Mouse (Mus musculus): ENCODE results near the gene Echs1.

The Echs1 gene

DNA sequence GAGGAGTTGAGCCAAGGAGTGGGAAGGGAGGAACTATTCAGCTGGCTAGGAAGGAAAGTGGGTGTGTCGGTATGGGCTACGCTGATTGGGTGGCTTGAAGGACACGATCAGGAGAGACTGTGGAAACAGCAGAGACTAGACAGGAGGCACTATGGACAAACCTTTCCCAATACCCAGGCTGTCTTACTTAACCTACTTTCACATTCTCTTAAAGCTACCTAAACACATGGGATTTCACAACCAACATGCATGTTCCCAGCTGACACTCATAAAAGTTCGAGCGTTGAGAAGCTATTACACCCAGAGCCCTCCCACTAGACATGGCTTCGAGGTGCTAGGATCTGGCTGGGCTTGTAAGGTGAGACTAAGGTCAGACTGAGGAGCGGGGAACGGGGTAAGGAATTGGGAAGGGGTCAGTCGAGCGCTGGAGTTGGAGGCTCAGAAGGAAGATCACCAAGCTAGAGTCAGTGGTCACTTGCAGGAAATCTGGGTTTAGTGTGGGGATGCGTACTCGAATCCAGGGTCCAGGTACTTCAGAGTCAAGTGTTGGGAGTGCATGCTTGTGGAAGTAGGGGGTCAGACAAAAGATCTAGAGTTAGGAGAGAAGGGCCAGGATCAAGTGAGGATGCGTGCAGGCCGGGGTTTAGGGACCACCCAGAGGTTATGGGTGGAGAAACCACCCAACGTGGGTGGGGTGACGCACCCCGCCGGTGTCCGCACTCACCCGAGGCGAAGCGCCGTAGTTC lies 520 bp downstream of the Echs1 start, which contains the start of gene Paox:
Gene Paox, plus strand, starts transcription at position 217 of the 746 bp plus-strand sequence.
- peak; percentile 56 for DNase-seq

DNA sequence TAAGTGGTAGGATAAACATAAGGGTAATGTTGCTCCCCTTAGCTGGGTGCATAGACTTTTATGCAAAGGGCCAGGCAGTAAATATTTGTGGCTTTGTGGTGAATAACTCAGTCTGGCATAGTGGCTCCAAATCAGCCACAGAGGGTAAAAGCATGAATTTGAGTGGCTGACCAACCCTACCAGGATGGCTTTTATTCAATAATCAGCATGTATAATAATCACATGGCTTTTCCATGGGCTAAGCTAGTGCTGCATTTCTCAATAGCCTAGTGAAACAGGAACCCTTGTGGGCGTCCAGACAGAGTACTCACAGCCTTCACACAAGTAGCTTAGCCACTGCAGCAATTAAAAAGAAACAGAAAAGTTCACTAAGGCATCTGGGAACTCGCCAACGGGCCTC lies 4.3 kb downstream of the Echs1 start:
- DNase-seq, result no peak

DNA sequence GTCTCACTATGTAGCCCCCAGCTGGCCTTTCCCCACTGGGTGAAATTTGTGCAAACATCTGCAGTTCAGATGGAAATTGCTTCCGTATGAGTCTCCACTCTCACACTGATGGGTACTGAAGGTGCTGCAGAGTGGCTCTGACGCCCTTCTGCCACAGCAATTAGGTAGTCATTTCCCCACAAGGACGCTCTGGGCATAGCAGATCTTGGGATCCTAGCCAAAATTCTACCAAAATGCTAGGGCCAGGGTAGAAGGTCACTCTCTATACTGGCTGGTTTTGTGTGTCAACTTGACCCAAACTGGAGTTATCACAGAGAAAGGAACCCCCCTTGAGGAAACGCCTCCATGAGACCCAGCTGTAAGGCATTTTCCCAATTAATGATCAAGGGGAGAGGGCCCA lies 12.3 kb downstream of the Echs1 start:
- no peak for DNase-seq

DNA sequence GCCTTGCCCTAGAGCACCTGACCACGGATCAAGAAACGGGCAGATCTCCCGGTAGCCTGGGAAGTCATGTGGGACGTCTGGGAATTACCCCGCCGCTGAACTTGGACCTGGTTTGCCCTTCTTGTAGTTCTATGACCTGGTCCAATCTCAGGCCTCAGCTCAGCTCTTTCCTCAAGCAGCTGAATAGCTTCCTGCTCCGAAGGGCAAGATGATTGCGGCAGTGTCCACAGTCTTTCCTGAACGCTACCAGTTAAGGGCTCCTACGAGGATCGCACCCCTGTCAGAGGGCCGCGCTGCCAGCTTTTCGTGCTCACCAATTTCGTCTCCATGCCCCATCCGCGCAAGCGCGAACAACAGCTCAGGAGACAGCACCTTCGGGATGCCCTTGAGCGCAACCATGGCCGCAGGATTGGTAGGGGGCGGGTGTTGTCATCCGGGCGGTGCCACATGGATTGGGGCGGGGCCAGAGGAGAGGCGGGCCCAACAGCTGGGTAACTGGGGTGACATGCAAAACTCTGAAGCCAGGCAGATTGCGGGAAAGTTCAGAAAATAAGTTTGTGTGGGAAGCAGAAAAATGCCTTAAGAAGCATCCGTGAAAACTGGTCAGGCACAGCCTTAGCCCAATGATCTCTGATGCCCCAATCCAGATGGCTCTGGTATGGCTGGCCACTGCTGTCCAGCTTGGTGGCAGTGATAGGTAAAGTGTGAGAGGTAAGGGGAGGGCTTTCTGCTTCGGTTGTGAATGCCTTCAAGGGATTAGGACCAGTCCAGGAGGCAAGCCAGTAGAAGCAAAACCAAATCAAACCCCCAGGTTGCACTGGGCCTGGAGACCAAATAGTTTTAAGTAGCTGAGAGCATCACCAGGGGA lies 14.0 kb downstream of the Echs1 start, which contains the start of gene Fuom:
Gene Fuom, minus strand, starts transcription at position 449 of the 868 bp plus-strand sequence.
- DNase-seq, result peak; percentile 89

DNA sequence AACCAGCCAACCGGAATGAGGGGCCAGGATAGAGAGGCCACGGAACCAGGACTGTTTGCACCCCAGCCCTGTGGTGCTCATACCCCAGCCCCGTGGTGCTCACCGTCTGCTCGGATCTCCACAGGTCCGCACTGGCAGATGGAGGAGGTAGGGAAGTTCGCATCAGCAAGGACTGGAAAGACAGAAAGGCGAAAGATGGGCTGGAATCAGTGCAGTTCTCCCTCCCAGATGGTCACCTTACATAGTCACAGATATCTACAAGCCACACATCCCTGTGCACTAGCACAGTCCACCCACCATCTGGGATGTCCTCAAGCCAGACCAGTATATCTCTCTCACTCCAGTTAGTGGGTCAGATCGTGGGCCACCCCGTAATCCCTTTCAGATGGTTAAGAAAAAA lies 14.8 kb downstream of the Echs1 start:
- DNase-seq, result no peak

DNA sequence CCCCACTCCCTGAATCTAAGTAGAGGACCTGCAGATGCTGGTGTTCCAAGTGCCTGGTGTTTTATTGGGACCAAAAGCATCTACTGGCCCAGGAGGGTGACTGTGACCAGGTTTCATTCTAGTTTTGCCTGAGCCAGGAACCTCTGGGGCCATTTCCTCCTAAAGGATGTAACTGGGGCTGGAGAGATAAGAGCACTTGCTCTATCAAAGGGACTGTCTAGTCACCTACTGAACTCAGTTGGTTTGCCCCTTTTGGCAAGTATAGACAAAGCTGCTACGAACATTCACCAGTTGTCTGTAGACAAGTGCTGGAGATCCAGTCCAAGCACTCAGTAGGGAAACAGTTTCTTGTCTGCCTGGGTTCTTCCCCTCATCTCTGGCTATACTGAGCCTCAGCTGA lies 17.8 kb downstream of the Echs1 start:
- DNase-seq, result no peak

DNA sequence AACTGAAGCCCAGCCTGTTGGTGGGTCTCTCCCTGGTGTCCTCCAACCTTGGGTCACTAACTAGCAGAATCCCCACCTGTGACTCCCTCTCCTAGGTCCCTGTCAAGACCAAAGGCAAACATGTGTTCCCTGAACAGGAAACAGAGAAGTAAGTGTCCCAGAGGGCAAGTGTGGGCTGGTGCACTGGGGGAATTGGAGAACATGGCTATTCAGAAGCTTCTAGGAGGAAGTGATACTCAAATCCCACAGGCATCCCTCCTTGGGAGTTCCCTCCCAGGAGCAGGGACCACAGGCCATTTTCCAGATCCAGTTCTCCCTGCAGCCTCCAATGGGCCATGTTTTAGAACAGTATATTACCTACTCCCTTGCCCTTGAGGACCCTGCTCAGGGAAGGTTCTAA lies 20.2 kb downstream of the Echs1 start:
- DNase-seq, result no peak

DNA sequence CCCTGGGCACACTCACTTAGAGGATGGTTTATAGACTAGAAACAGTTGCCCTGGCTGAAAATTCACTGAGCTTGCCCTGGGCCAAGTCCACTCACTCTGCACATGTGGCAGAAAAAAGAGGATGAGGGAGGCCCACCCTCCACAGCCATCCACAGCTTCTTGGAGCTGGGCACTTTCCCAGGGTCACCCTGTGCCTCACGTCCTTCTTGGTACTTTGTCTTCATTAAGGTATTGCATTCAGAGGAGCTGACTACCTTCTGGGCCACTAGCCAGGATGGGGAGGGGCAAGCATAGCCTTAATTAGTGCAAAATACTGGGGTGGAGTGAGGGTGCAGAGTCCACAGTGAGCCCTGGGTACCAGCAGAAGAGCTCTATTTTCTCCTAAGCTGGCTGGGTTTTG lies 20.7 kb downstream of the Echs1 start:
- DNase-seq, result no peak

DNA sequence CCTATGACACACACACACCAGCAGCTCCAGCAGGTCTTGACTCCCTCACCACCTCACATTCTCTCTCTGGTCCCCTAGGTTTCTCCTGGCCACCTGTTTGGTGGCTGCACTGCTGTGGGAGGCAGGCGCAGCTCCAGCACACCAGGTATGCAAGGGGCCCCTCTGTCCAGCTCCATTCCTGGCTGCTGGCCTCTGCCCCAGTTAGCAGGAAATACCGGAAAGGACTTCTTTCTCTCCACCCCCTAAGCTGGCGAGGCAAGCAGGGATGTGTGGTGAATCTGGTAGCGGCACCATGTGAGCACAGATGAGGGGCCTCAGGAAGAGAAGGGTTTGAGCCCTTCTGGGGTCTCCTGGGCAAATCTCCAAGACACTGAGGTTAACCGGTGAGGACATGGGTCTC lies 21.3 kb downstream of the Echs1 start:
- no peak for DNase-seq

DNA sequence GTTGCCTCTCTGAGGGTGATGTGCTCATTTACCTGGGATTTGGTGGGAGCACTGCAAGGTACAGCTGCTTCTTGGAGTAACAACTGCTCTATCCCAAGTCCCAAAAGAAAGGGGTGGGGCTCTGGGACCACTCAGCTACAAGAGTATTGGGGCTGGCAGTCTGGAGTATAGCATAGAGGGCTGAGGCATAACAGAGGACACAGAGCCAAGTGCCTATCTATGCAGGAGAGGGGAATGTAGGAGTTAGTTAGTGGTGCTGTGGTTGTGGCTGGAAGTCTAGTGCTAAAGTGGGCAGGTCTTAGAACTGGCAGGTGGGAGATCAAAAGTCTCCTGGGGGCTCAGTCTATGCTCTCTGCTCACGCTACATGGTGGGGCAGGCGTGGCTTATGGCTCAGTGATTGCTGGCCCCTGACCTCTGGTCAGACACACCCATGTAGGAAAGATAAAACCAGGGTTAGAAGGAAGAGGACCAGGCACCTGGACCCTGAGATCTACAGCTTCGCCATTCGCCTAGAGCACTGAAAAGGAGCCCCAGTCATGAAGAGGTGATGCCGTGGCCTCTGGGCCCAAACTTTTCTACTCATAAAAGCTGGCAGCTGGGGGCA lies 23.2 kb downstream of the Echs1 start, which contains the start of gene Prap1:
Gene Prap1, plus strand, starts transcription at position 472 of the 605 bp plus-strand sequence.
- no peak for DNase-seq

DNA sequence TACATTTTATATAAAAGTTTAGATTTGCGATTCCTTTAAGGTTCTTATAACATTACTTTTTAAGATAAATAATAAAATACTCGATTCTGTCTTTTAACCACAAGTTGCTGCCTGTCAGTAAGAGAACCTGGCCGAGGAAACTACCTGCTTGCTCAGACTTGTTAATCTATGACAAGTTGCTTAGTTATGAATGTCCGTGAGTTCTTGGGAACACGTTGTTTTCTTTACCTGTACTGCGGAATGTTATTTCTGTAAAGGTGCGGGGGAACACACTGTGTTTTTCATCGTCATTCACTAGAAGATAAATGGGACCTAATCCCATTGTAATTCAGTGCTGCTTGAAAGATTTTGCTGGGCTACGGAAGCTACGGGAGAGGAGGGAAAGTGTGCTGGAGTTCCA lies 25.7 kb downstream of the Echs1 start:
- DNase-seq, result no peak

DNA sequence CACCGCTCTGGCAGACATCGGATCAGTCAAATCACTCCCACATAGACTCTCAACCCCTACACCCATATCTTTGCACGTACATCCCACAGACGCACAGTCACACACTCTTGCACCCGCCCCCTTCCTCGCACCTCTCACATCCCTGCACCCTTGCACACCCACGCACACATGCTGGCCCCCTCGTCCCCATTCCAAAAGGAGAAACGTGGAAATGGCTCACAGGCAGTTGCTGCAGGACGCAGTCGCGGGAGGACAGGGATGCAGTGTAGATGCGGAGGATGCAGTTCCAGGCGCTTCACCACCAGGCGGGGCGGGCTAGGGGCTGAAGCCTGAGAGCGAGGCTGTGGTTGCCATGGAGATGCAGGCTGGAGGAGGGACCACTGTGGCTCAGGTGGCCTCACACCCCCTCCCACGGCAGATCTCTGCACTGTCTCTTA lies 34.0 kb downstream of the Echs1 start, which contains the start of gene Caly:
Gene Caly, minus strand, starts transcription at position 307 of the 437 bp plus-strand sequence.
- peak; percentile 88 for DNase-seq

DNA sequence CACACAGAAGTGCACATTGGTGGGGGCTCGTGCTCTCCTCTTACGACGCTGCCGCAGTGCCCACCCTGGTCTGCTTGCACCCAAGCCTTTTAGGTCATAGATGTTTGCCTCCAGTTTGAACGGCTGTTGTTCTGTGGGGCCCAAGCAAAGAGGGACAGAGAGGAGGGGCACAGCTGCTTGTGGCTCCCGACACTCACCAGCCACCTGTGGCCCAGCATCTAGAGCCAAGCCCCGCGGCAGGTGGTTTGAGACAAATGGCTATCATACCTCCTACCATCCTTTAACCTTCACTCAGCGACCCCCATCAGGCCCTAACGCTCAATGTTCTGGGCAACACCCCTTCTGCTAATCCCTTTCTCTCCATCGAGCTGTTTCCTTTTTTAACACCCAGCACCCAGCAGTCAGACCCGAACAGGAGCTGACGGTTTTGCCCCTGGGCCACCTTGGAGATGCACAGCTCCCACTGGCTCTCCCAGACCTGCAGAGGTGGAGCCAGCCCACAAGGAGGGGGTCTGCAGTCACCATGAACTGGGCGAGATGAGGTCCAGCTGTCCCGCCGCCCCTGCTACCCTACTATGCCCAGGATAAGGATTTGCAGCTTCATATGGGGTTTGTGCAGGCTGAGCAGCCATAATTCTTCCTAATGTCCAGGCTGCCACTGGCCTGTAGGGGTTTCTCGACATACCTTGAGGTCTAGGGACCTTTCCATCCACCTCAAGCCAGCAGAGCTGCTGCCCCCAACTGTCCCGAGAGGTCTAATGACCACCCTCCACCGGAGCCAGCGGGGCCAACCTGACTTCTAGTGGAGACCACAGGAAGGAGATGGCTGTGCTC lies 34.7 kb downstream of the Echs1 start:
- peak; percentile 33 for DNase-seq

DNA sequence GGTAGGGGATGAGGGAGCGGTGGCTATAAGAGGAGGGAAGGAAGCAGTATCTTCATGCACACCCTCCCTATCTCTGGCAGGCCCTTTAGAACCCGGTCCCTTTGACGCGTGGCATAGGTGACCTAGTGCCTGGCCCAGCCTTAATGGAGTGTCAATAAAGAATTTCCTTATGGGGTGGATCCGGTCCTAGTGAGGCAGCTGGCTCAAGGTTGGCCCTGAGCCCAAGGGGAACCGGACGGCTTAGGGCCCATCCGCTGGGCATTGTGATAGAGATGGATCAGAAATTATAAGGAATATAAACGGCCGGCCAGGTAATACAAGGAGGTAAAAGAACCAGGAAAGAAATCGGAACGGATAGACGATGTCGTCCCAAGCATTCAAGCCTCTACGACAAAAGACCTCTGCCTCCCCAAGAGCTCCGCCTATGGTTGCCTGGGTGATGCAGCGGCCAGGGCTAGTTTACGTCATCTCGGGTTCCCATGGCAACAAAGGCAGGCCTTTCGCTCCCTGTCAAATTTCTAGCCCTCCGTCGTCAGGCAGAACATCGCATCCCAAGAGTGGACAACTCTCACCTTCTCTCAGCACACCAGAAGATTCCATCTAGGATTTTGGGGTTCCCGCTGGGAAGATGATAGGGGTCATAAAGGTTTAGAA lies 35.6 kb downstream of the Echs1 start:
- peak; percentile 93 for DNase-seq

DNA sequence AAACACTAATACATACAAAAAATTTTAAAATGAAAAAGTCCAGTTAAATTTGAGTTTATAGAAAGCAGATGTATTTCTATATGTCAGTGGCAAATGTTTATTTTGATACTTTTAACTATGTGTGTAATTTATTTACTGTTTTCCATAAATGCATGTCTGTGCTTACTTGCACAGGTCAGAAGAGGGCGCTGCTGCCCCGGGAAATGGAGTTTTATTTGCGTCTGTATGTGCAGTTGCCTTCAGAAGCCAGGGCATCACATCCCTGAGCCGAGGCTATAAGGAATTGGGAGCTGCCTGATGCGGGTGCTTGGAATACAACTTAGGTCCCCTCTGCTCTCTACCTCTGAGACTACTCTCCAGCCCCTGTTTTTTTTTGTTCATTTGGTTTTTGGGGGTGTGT lies 37.6 kb downstream of the Echs1 start:
- DNase-seq, result peak; percentile 87

DNA sequence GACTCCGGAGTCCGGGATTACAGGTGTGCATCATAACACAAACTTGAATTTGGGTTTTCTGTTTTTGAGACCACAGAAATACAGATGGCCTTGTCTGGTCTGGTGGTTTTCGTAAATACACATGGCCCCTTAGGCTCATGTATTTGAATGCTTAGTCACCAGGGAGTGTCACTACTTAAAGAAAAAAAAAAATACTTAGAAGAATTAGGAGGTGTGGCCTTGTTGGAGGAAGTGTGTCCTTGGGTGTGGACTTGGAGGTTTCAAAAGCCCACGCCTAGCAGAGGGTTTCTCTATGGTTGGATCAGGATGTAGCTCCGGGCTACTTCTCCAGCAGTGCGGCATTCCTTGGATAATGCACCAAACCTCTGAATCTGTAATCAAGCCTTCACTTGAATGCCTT lies 38.6 kb downstream of the Echs1 start:
- no peak for DNase-seq

DNA sequence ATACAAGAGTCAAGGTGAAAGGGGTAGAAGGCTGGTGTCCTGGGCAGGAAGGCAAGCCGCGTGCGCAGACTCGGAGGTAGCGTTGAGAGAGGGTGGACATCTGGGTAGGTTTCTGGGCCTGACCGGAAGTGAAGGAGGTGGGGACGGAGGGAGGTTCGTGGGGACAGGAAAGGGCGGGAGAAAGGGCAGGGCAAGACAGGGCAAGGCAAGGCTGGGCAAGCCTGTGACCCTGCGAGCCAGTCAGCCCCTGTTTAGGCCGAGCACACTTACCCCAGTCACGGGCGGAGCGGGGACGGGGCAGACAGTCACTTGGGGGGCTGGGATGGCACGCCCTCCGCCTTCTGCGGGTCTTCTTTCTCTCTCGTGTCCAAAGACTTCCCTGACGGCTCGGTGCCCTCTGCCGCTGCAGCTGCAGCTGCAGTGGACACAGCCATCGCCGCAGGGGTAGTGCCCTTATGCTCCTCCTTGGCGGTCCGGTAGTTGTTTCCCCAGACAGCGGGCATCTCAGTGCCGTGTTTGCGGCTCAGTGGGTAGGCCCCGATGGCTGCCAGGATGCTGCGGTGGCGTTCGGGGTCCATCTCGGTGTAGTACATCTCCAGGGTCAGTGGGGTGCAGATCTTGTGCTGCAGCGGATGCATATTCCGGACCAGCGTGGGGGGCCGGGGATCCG lies 46.1 kb downstream of the Echs1 start:
- peak; percentile 35 for DNase-seq

DNA sequence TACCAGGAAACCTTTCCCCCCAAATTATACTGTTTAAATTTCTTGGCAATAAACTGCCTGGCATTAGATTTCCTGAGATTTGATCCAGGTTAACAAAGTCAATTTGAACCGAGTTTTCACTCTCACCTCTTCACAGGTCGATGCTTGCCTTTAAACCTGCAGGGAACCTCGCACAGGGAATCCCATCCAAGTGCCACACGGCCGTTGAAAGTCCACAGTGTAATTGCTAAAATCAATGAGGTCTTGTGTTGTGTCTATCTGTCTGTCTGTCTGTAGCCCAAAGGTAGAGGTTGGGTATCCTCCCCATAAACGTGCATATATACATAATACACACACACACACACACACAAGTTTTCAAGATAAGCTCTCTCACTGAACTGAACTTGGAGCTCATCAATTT lies 48.9 kb downstream of the Echs1 start:
- no peak for DNase-seq

DNA sequence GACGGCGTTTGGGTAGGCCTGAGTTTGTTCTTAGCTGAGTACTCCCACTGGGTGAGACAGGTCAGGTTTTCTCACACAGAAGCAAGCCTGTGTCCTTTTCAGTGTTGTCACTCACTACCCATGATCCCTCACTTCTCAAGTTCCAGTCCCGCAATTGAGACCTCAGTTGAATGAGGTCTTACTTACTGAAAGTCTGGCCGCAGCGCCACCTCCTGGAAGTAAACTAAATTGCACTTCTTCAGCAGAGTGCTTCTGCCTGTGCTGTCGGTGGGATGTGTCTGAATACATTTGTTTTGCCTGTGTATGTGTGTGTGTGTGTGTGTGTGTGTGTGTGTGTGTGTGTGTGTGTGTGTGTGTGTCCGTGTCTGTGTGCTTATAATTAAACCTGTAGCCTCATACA lies 53.2 kb downstream of the Echs1 start:
- peak; percentile 88 for DNase-seq

DNA sequence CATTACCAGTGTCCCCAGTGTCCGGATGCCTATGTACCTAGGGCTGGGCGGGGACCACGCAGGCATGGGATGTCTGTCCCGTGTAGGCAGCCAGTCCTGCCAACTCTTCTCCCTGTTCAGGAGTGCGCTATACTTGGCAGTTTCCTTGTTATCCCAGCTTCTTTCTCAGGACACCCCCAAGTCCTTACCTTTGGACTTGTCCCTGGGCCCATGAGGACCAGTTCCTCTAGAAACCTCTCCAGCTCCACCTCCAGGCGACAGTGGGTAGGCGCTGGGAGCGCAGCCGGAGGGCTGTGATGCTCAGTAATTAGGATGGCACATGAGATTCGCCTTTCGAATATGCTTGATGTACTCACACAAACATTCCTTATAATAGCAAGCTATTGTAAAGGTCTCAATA lies 54.0 kb downstream of the Echs1 start:
- DNase-seq, result peak; percentile 59

DNA sequence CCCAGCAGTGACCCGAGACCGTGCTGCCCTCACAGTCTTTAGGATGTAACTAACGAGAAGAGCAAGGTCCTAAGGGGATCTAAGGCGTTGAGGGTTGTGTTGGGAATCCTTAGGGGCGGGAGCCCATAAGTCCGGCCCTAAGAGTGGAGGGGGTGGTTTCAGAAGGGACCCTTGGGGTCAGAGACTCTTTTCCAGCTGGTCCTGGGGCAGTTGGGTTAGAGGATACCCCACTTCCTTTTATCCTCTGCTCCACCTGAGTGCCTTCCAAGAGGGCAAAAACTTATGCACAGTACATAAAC lies 54.5 kb downstream of the Echs1 start:
- no peak for DNase-seq

All from retina, postnatal 1 day (tissue).